Mouse (Mus musculus) embryonic facial prominence, embryonic 10.5 days (tissue): Measurements from ENCODE around the gene Auts2. TPM values are rescaled to one million over a fixed set of nuclear protein-coding genes. Genes with fewer than 3 reads are reported as not detected.
A peak's percentile ranks its signal among the peaks of the same experiment; 100 is the strongest.

ENCODE experiments used
- DNase-seq: peaks from one replicate; pipeline ENCODE4 v3.0.0-alpha.2; 2017; ENCODE audit warnings: low spot score
- H3K27ac ChIP-seq: fragments of 300-500 bp; sonication (generic); replicated peaks from 2 replicates; pipeline ENCODE4 v1.5.1; 2016; ENCODE audit warnings: mild to moderate bottlenecking
- H3K27me3 ChIP-seq: fragments of 300-500 bp; sonication (generic); replicated peaks from 2 replicates; pipeline ENCODE4 v1.6.1; 2016; ENCODE audit warnings: low read depth, mild to moderate bottlenecking; ENCODE audit not compliant: poor library complexity, severe bottlenecking
- H3K36me3 ChIP-seq: fragments of 300-500 bp; sonication (generic); replicated peaks from 2 replicates; pipeline ENCODE4 v1.6.1; 2016; ENCODE audit warnings: mild to moderate bottlenecking, moderate library complexity
- H3K4me1 ChIP-seq: fragments of 300-500 bp; sonication (generic); 2 replicates; pipeline ENCODE4 v1.6.1; 2016
- H3K4me3 ChIP-seq: fragments of 300-500 bp; sonication (generic); 2 replicates; pipeline ENCODE4 v1.5.1; 2016; ENCODE audit warnings: mild to moderate bottlenecking, moderate library complexity
- H3K9me3 ChIP-seq: fragments of 300-500 bp; sonication (generic); 2 replicates; pipeline ENCODE4 v1.6.1; 2016; ENCODE audit warnings: mild to moderate bottlenecking
- WGBS: fragments of 180-500 bp; shearing (Covaris S2); methylation state at CpG from one replicate; pipeline ENCODE4 v1.1.7; 2016; 5-methylcytosine and 5-hydroxymethylcytosine counted together
- polyA plus RNA-seq: library from polyadenylated mRNA; unstranded; fragments of >200 nt; fragmentation: Nextera tagmentation; extraction: Ambion mirVana; gene quantifications from 2 replicates; pipeline ENCODE4 v1.2.1, GENCODE M21; 2016

Auts2 gene
- polyA plus RNA-seq, 1 experiment from 2014 or later = 50.0 TPM

DNA sequence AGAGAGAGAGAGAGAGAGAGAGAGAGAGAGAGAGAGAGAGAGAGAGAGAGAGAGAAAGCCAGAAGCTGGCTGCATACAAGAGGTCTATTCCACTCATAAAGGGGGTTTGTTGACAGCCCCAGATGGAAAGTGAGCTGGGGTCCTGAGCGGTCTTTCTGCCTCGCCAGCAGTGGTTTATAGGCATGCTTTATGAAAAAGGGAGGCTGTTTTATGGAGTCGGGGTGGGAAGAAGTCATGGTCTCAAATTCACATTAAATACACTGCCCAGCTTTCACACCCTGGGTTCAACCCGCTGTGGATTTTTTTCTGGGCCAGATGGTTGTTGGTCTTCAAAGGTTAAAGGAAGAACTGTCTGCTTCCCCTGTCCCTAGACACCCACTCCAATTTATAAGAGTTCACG is 767.5 kb downstream of the Auts2 start:
- WGBS = 77% methylated on average over 5 of the region's 5 CpGs
- Histone ChIP-seq H3K36me3 (no peaks in the 10 kb centered on the region; the same call in 1 of the 2 replicates), H3K9me3 (0 out of 2 replicates have a peak, but pooled peaks cover 5% of the 10 kb centered on the region), H3K4me1 (peaks cover 24% of the 10 kb centered on the region), H3K27me3 (peaks cover 3% of the 10 kb centered on the region; the same call in 1 of the 2 replicates), H3K27ac (0 out of 2 replicates have a peak overlapping the region, but pooled peaks have one; percentile 7), H3K4me3 (no peak overlapping the region)
- no peak for DNase-seq

DNA sequence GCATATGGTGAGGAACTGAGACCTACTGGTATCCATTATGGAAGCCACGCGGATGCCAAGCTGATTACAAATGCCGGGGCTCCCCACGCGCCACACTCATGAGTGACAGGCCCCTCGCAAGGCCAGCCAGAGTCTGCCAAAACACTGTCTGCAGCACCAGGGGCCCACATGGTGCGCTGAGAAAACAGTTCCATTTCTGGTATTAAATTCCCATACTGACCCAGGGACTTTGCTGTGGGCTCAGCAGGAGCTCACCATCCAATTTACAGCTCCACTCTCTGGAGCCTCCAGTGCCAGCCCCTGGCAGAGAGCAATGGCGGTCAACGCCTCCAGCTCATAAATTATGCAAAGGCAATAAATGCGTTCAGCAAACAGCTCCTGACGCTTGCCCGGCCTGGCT is 767.9 kb downstream of the Auts2 start:
- DNase-seq = peak; percentile 51
- 0 out of 2 replicates have a peak overlapping the region, but pooled peaks have one; percentile 7 for H3K27ac ChIP-seq
- H3K36me3 ChIP-seq = no peaks in the 10 kb centered on the region; the same call in 1 of the 2 replicates
- H3K27me3 ChIP-seq = no peaks in the 10 kb centered on the region; the same call in 1 of the 2 replicates
- no peak overlapping the region for H3K4me3 ChIP-seq
- H3K9me3 ChIP-seq = 0 out of 2 replicates have a peak, but pooled peaks cover 5% of the 10 kb centered on the region
- WGBS = 62% methylated on average over 12 of the region's 12 CpGs
- H3K4me1 ChIP-seq = peaks cover 24% of the 10 kb centered on the region

DNA sequence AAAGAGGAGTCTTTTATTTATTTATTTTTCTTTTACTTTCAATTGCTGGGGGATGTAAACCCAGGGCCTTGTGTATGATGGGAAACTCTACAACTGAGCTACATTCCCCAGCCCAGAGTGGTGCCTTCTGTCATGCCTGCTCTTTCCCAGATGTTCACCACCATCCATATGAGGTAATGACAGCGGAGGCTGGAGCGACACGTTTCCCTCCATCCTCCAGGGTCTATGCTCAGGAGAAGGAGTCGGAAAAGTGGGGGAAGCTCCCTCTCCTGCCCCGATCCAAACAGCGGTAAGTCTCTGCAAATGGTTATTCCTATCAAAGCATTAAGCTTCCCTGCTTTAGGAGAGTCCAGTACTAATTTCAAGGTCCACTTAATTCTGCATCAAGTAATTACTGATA is 768.4 kb downstream of the Auts2 start:
- peaks cover 25% of the 10 kb centered on the region for H3K4me1 ChIP-seq

DNA sequence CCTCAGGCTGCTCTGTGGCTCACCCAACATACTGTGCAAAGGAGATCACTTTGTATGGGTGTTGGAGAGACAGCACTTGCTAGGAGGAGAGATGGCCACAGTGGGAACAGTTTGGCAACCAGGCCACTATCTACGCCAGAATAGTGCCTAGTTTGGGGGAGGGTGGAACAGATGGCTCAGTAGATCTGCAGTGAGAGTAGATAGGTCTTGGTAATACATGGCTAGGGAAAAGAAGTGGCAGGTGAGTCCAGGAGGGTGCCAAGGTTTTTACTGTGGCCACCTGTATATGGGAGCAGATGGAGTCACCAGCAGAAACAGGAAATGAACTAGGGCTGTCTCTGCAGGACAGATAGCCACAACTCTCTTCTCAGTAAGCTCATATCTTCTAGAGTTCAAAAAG is 770.5 kb downstream of the Auts2 start:
- H3K9me3 ChIP-seq = 0 out of 2 replicates have a peak, but pooled peaks cover 5% of the 10 kb centered on the region
- no peak for DNase-seq
- H3K4me3 ChIP-seq = no peak overlapping the region

More for the DNA sequence above, 768.4 kb downstream of the Auts2 start:
- Histone ChIP-seq H3K4me3 (no peak overlapping the region), H3K27ac (no peak overlapping the region), H3K9me3 (0 out of 2 replicates have a peak, but pooled peaks cover 5% of the 10 kb centered on the region), H3K27me3 (no peaks in the 10 kb centered on the region; the same call in 1 of the 2 replicates), H3K36me3 (no peaks in the 10 kb centered on the region; the same call in 1 of the 2 replicates)
- DNase-seq = no peak
- WGBS = 87% methylated on average over 6 of the region's 6 CpGs

DNA sequence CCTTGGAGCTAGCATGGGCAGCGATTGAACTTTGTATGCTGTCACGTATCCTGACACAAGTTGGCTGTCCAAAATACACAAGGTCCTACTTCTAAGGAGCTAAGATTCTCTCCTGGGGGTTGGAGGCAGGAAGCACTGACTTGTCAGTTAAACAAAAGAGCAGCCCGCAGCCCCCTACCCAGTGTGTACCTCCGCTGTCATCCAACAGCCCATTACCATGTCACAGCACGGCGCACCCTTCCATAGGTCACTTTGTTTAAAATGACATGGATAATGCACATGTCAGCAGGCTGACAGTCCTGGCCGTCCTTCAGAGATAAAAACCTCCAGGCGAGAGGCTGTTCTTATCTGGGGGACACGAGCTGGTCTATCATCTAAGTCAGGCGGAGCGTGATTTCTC is 773.9 kb downstream of the Auts2 start:
- Histone ChIP-seq H3K4me3 (no peak overlapping the region), H3K27ac (no peak overlapping the region), H3K36me3 (no peaks in the 10 kb centered on the region; the same call in 1 of the 2 replicates), H3K27me3 (peaks cover 22% of the 10 kb centered on the region), H3K9me3 (0 out of 2 replicates have a peak, but pooled peaks cover 5% of the 10 kb centered on the region), H3K4me1 (peaks cover 12% of the 10 kb centered on the region)
- 59% methylated on average over 11 of the region's 11 CpGs for WGBS
- no peak for DNase-seq

More for the DNA sequence above, 770.5 kb downstream of the Auts2 start:
- H3K36me3 ChIP-seq = no peaks in the 10 kb centered on the region; the same call in 1 of the 2 replicates
- H3K4me1 ChIP-seq = peaks cover 31% of the 10 kb centered on the region
- peaks cover 13% of the 10 kb centered on the region for H3K27me3 ChIP-seq
- WGBS = 89% methylated on average over 1 of the region's 1 CpGs
- H3K27ac ChIP-seq = no peak overlapping the region

DNA sequence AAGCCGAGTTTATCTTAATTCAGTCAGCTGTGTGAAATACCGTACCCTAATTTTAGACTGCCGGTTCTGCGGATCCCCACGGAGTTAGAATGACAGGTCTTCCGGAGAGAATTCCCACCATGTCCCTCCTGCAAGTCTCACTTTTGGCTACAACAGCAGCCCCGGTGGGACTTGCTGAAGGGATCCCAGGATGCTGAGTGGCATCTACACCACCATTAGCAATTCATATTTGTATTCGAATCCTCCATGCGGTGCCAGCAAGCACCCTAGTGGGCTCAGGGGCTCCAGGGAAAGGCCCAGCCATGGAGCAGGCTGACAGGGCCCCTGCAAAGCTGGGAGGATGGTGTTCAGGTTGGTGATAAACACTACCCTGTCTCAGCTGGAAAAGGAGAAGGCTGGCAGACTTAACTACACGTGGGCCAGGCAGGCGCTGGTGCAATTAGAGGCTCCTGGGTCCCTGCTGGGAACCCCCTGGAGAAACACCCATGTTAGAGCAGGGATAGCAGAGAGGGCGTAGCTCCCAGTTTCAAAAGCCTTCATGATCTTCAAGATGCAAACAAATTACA is 775.4 kb downstream of the Auts2 start:
- no peak for DNase-seq
- 70% methylated on average over 12 of the region's 12 CpGs for WGBS
- Histone ChIP-seq H3K27ac (no peak overlapping the region), H3K4me1 (peaks cover 12% of the 10 kb centered on the region), H3K9me3 (0 out of 2 replicates have a peak, but pooled peaks cover 5% of the 10 kb centered on the region), H3K36me3 (no peaks in the 10 kb centered on the region; the same call in 1 of the 2 replicates), H3K27me3 (peaks cover 22% of the 10 kb centered on the region), H3K4me3 (no peak overlapping the region)

DNA sequence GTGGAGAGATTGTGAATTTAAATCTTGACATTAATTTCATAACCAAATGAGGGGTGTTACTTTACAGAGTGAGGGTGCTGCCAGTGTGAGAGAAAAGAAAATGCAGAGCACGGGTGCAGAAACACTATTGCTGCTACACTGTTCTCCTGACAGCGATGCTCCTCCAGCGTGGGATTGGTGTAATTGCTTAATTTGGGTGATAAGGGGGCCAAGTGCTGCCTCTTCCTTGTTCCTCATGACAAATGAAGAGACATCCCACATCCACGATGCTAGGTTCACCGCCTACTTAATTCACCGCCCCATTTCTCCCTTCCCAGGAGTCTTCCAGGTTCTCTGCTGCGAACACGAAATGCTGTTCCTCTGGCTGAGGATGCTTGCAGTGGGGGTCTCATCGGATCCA is 776.0 kb downstream of the Auts2 start:
- H3K27me3 ChIP-seq = peaks cover 22% of the 10 kb centered on the region
- H3K4me1 ChIP-seq = peaks cover 12% of the 10 kb centered on the region
- no peak overlapping the region for H3K4me3 ChIP-seq
- H3K27ac ChIP-seq = no peak overlapping the region
- DNase-seq = no peak
- 84% methylated on average over 9 of the region's 9 CpGs for whole genome bisulfite sequencing
- H3K36me3 ChIP-seq = no peaks in the 10 kb centered on the region; the same call in 1 of the 2 replicates
- H3K9me3 ChIP-seq = 0 out of 2 replicates have a peak, but pooled peaks cover 5% of the 10 kb centered on the region

DNA sequence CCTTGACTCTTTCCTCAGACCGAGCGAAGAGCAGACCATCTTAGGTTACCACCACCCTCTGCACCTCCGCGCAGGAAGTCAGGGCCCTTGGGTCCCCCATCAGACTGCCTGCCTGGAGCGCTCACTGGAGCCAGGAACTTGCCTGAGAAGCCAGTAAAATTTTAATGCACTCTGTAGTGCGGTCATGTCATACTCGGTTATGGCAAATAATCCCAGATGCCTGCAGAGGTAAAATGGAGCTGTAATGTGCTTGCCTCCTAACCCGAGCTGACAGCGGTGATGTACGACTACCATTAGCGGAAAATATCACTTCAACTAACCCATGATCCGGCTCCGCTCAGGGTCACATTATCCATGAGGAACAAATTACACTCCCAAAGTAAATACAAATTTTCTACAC is 783.7 kb downstream of the Auts2 start:
- DNase-seq = peak; percentile 22
- no peak overlapping the region for H3K4me3 ChIP-seq
- H3K36me3 ChIP-seq = no peaks in the 10 kb centered on the region
- WGBS = 78% methylated on average over 13 of the region's 13 CpGs
- no peaks in the 10 kb centered on the region for H3K9me3 ChIP-seq
- H3K4me1 ChIP-seq = peaks cover 9% of the 10 kb centered on the region; the same call in 1 of the 2 replicates
- no peak overlapping the region; the same call in 1 of the 2 replicates for H3K27ac ChIP-seq
- peaks cover 15% of the 10 kb centered on the region; the same call in 1 of the 2 replicates for H3K27me3 ChIP-seq

DNA sequence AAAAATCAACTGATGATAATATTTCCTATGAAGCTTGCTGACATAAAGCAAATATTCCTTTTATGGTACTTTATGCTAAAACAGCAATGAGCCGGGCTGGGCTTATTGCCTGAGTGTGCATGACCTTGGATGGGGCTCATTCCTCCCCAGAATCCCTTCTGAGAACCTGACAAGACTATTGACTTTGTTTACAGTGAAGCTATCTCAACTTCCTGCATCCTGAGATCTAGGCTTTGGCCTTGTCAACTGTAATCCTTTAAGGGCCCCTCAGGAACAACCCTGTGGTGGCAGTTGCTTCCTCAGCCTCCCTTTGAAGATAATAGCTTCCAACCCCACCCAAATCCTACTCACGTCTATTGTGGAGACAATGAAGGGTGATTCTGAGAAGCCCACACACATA is 792.8 kb downstream of the Auts2 start:
- Histone ChIP-seq H3K4me3 (no peak overlapping the region), H3K4me1 (peaks cover 9% of the 10 kb centered on the region), H3K9me3 (no peaks in the 10 kb centered on the region), H3K27me3 (peaks cover 13% of the 10 kb centered on the region; the same call in 1 of the 2 replicates), H3K36me3 (no peaks in the 10 kb centered on the region), H3K27ac (no peak overlapping the region)
- DNase-seq = no peak
- WGBS = 52% methylated on average over 2 of the region's 2 CpGs

DNA sequence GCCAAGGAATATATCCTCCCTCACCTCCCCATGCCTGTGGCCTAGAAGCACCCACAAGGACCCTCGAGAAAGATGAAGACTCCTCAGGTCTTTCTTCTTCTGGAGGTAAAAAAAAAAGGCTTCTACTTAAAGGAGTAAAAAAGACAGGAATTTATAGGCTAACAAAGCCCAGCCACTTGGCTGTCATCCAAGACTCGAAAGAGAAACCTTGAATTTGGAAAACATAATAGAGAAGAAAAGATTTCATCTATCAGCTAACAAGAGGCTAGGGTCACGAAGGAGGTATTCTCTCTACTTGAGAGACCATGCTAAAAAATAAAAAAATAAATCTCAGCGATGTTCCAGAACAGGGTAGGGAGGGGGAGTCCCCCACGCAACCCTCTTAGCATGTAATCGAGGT is 793.9 kb downstream of the Auts2 start:
- no peak overlapping the region for H3K27ac ChIP-seq
- H3K36me3 ChIP-seq = no peaks in the 10 kb centered on the region
- H3K4me3 ChIP-seq = no peak overlapping the region
- H3K4me1 ChIP-seq = peaks cover 9% of the 10 kb centered on the region
- 0 out of 2 replicates have a peak, but pooled peaks cover 9% of the 10 kb centered on the region for H3K27me3 ChIP-seq
- H3K9me3 ChIP-seq = no peaks in the 10 kb centered on the region
- no peak for DNase-seq
- 74% methylated on average over 6 of the region's 6 CpGs for WGBS

DNA sequence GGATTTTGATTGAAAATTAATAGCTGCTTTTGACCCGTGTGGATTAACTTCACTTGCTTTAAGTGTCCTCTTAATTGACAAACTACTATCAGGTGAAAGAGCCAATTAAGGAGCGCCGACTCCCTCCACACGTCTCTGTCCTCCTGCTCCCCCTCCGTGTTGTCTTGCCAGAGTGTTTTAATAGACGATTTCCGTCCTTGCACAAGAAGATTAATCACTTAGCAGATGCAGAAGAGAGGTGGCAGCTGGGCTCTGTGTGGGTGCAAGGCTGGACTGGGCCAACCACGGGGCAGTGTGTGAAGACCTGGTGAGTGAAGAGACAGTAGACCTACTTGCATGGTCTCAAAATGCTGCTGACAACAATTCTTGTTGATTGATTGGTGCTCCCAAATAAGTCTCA is 800.1 kb downstream of the Auts2 start:
- 74% methylated on average over 8 of the region's 8 CpGs for WGBS
- Histone ChIP-seq H3K27ac (no peak overlapping the region), H3K4me1 (peaks cover 36% of the 10 kb centered on the region)

DNA sequence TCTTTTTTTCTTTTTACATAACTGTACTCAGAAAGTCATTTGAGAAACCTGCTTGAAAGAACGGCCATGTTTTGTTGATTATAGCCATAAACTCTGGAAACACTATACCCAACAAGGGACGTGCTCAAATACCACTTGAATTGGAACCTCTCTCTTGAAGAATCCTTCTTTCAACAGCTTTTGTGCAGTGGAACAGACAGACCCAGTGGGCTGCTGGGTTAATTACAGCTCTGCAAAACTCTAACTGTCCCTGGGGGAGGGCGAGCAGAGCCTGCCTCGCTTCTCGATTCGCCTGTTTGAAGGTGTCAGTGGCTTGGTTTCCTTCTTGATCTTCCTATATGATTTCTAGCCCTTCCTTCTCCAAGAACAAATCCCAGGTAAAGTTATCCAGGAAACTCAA is 805.7 kb downstream of the Auts2 start:
- no peak for DNase-seq
- Histone ChIP-seq H3K4me1 (peaks cover 83% of the 10 kb centered on the region), H3K27me3 (peaks cover 8% of the 10 kb centered on the region; the same call in 1 of the 2 replicates), H3K27ac (no peak overlapping the region), H3K4me3 (no peak overlapping the region), H3K36me3 (no peaks in the 10 kb centered on the region), H3K9me3 (no peaks in the 10 kb centered on the region)
- 47% methylated on average over 6 of the region's 6 CpGs for WGBS

More for the DNA sequence above, 800.1 kb downstream of the Auts2 start:
- H3K36me3 ChIP-seq = no peaks in the 10 kb centered on the region
- no peaks in the 10 kb centered on the region for H3K9me3 ChIP-seq
- H3K27me3 ChIP-seq = 0 out of 2 replicates have a peak, but pooled peaks cover 17% of the 10 kb centered on the region
- DNase-seq = no peak
- no peak overlapping the region for H3K4me3 ChIP-seq

DNA sequence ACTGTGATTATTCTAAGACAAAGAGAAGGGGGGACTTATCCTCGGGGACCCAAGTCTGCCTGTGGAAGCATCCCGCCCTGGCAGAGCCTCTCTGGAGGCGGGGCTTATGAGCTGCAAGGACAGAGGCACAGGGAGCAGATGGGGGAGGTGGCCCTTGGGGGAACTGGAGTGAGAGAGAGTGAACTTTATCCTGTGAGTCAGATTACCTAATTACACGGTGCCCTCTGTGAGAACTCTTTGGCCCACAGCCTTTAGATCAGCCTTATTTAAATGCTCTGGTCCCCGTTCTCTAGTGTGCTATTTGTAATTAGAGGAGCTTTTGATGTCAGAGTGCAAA is 809.9 kb downstream of the Auts2 start:
- H3K4me1 ChIP-seq = peaks cover 56% of the 10 kb centered on the region
- H3K36me3 ChIP-seq = no peaks in the 10 kb centered on the region
- peak overlapping the region; percentile 45; the same call in 1 of the 2 replicates for H3K27ac ChIP-seq
- WGBS = under 1% methylated on average over 5 of the region's 5 CpGs
- H3K27me3 ChIP-seq = peaks cover 24% of the 10 kb centered on the region
- no peak overlapping the region for H3K4me3 ChIP-seq
- peak; percentile 68 for DNase-seq
- H3K9me3 ChIP-seq = no peaks in the 10 kb centered on the region
